ENCODE assay signal across 8 mouse cellular contexts in the genomic region with DNA sequence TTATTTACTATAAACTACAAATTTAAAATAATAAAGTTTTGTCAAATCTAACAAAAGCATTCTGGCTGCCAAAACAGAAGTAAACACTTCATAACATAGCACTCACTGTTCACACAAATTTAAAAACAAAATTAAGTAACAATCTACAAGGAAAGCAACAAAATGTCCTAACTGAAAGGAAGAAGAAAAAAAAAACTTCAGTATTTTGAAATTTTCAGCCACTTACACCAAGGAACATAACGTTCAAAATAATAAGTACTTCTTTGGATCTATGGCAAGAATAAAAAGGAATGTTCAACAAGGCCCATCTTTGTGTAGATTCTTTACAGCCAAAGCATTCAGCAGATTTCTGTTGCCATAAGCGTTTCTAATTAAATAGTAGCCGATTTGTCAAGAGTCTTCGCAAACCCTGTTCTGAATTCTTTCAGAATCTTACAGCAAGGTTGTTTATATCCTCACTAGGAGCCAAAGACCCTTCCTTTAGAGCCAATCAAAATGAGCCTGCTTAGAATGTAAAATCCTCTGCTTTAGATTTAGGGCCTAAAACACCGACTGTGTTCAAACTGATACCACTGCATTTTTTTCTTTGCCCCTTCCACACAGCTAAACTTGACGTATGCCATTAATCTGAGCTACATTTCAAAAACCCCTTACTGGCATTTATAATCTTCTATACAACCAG. TPM values are rescaled to one million over a fixed set of nuclear protein-coding genes. Genes with fewer than 3 reads are reported as not detected.
DNase-seq lines count a peak whose midpoint lies in the region; ATAC-seq and TF ChIP-seq lines count a peak whose summit lies in the region.

No protein-coding gene starts in this region.

- peak overlapping the region; percentile 100 for H3K9ac ChIP-seq in heart, embryonic 12.5 days
- H3K9ac ChIP-seq in MEL (ENCODE audit: control insufficient read depth, low read depth, low read length, poor library complexity, severe bottlenecking): peak overlapping the region; percentile 97
- H3K9ac ChIP-seq in heart, embryonic 15.5 days: peak overlapping the region; percentile 97

- H3K9me3 ChIP-seq in heart, embryonic 12.5 days (replicated peaks): no peaks in the 10 kb centered on the region
- no peaks in the 10 kb centered on the region for H3K9me3 ChIP-seq in MEL (replicated peaks; ENCODE audit: insufficient read depth, low read length)
- H3K9me3 ChIP-seq in heart, embryonic 15.5 days (replicated peaks): no peaks in the 10 kb centered on the region

- TF ChIP-seq EP300 in MEL (IDR thresholded peaks at IDR 0.05; ENCODE audit: low read depth in 1 of 2, low read length in 2 of 2): no peak

- H3K27me3 ChIP-seq in heart, embryonic 12.5 days (replicated peaks): no peaks in the 10 kb centered on the region
- H3K27me3 ChIP-seq in MEL (ENCODE audit: control insufficient read depth in 1 of 2, insufficient read depth in 2 of 2, low read length in 2 of 2): no peaks in the 10 kb centered on the region
- H3K27me3 ChIP-seq in heart, embryonic 15.5 days: no peaks in the 10 kb centered on the region

- H3K4me3 ChIP-seq in heart, embryonic 12.5 days: peak overlapping the region; percentile 100
- H3K4me3 ChIP-seq in MEL (ENCODE audit: control insufficient read depth in 1 of 2, insufficient read depth in 1 of 2, low read depth in 2 of 2, low read length in 2 of 2) (peak overlapping the region; percentile 78 to 99), macrophage (ENCODE audit: inconsistent target) (peak overlapping the region; percentile 89)
- peak overlapping the region; percentile 99 for H3K4me3 ChIP-seq in heart, embryonic 15.5 days

- H3K4me2 ChIP-seq in heart, embryonic 12.5 days: peak overlapping the region; percentile 85
- peak overlapping the region; percentile 74 for H3K4me2 ChIP-seq in heart, embryonic 15.5 days

- H3K79me2 ChIP-seq in MEL (ENCODE audit: control insufficient read depth, insufficient read depth, low read length, poor library complexity) (peaks cover 61% of the 10 kb centered on the region), macrophage (ENCODE audit: inconsistent target) (peaks cover 62% of the 10 kb centered on the region)

- WGBS in heart, embryonic 12.5 days: 15% methylated on average over 6 of the region's 6 CpGs
- WGBS in heart, embryonic 15.5 days: 5% methylated on average over 6 of the region's 6 CpGs
- WGBS in macrophage (ENCODE audit: missing documents): 3% methylated on average over 6 of the region's 6 CpGs

- no peaks in the 10 kb centered on the region for H3K36me3 ChIP-seq in heart, embryonic 12.5 days
- H3K36me3 ChIP-seq in MEL (ENCODE audit: control insufficient read depth in 1 of 2, insufficient read depth in 2 of 2, low read length in 2 of 2): peaks cover 0 to 27% of the 10 kb centered on the region in 2 experiments; a peak in 2 of 4 replicates
- no peaks in the 10 kb centered on the region for H3K36me3 ChIP-seq in heart, embryonic 15.5 days
- no peaks in the 10 kb centered on the region for H3K36me3 ChIP-seq in macrophage (ENCODE audit: inconsistent target)

- peaks cover 35% of the 10 kb centered on the region for H3K4me1 ChIP-seq in heart, embryonic 12.5 days (replicated peaks)
- H3K4me1 ChIP-seq in MEL (ENCODE audit: control insufficient read depth in 1 of 2, insufficient read depth in 2 of 2, low read length in 2 of 2): peaks cover 15 to 16% of the 10 kb centered on the region in 2 experiments
- H3K4me1 ChIP-seq in heart, embryonic 15.5 days (replicated peaks): peaks cover 25% of the 10 kb centered on the region

- TF ChIP-seq CTCF in MEL (IDR thresholded peaks at IDR 0.05 in 2 of 3, conservative IDR thresholded peaks at IDR 0.05 in 1 of 3; ENCODE audit: control insufficient read depth in 1 of 3, insufficient read depth in 1 of 3, low read depth in 2 of 3, low read length in 3 of 3, poor library complexity in 1 of 3, severe bottlenecking in 1 of 3): no peak

- no peak for TF ChIP-seq RAD21 in MEL (IDR thresholded peaks at IDR 0.05; ENCODE audit: low read depth, low read length)

- no peak for DNase-seq in heart, postnatal 4 days
- DNase-seq in MEL (ENCODE audit: low read depth, low spot score): peak; percentile 51
- DNase-seq in gastrocnemius, postnatal 4 days (ENCODE audit: low spot score in 2 of 2): no peak
- no peak for DNase-seq in thymus, postnatal 14 days
- DNase-seq in urinary bladder, adult 2 months (ENCODE audit: low spot score): no peak

- TF ChIP-seq POLR2A in MEL (IDR thresholded peaks at IDR 0.05; ENCODE audit: control insufficient read depth in 1 of 2, insufficient read depth in 1 of 2, low read depth in 1 of 2, low read length in 2 of 2, poor library complexity in 1 of 2): no peak

- no peak for ATAC-seq in heart, embryonic 12.5 days (ENCODE audit: insufficient number of reproducible peaks, low FRiP score)
- ATAC-seq in heart, embryonic 15.5 days (replicated peaks; ENCODE audit: insufficient number of reproducible peaks, insufficient read depth, low FRiP score, low read depth): no peak

- H3K27ac ChIP-seq in heart, embryonic 12.5 days (ENCODE audit: poor library complexity, severe bottlenecking): 0 out of 2 replicates have a peak overlapping the region, but pooled peaks have one; percentile 8
- H3K27ac ChIP-seq in MEL (ENCODE audit: control insufficient read depth, low read depth, low read length): peak overlapping the region; percentile 37; the same call in 1 of the 2 replicates
- peak overlapping the region; percentile 99 for H3K27ac ChIP-seq in heart, embryonic 15.5 days
- H3K27ac ChIP-seq in macrophage: peak overlapping the region; percentile 58

TF ChIP-seq in MEL, 35 proteins besides CTCF, POLR2A, EP300 and RAD21:
- TF ChIP-seq CHD1 (IDR thresholded peaks at IDR 0.05; ENCODE audit: low read depth, low read length) (0 out of 2 replicates have a peak, but pooled peaks have one; percentile 39), ETS1 (IDR thresholded peaks at IDR 0.05; ENCODE audit: low read depth, low read length) (no peak), NRF1 (IDR thresholded peaks at IDR 0.05; ENCODE audit: insufficient read depth, low read depth, low read length, poor library complexity, severe bottlenecking) (no peak), MXI1 (IDR thresholded peaks at IDR 0.05; ENCODE audit: low read depth, low read length) (no peak; the same call in 1 of the 2 replicates), SIN3A (IDR thresholded peaks at IDR 0.05; ENCODE audit: low read length) (no peak; the same call in 1 of the 2 replicates)

RNA-seq across cellular contexts. Expression of gene Ranbp9, which starts 1.9 kb away (rescaled TPM):
- 6.8 and 8.6 TPM in 2 replicates for polyA plus RNA-seq in heart, embryonic 12.5 days (2016; fragmentation: Nextera tagmentation; extraction: Ambion mirVana)
- total RNA-seq in heart, postnatal 4 days (2021): 10 to 100 TPM; 47.0 to 50.2 TPM
- 17.1 and 17.3 TPM in 2 replicates for total RNA-seq in MEL (2012; rRNA removed)
- 10 to 100 TPM in 1 of 2 experiments, not detected in 1; 25.9 TPM for polyA plus RNA-seq in MEL (2012; ENCODE audit: insufficient read depth in 1 of 2, insufficient read length in 2 of 2, low read depth in 1 of 2, low replicate concordance in 2 of 2, missing spikeins in 1 of 2)
- 6.5 and 7.7 TPM in 2 replicates for polyA plus RNA-seq in heart, embryonic 15.5 days (2015; fragmentation: Nextera tagmentation; extraction: Ambion mirVana)
- total RNA-seq in macrophage (2018; cell fraction: chromatin; rRNA removed): 100 to 1,000 TPM in 15 of 26 experiments, 10 to 100 TPM in 11; 32.7 to 157 (median 118) TPM
- total RNA-seq in macrophage (2018; cell fraction: cytosol; rRNA removed): 10 to 100 TPM; 33.7 to 62.4 (median 53.4) TPM
- total RNA-seq in macrophage (2018; cell fraction: nucleus; rRNA removed): 100 to 1,000 TPM in 5 of 26 experiments, 10 to 100 TPM in 21; 29.6 to 123 (median 68.1) TPM
- 44.6 to 53.4 TPM (median 47.4 TPM) in 3 replicates for polyA plus RNA-seq in macrophage (2018)
- total RNA-seq in gastrocnemius, postnatal 4 days (2021): 10 to 100 TPM; 46.3 to 54.3 TPM
- polyA plus RNA-seq in urinary bladder, adult 2 months (2012; rRNA removed): 32.7 and 36.6 TPM in 2 replicates

Comparison
In these comparisons a context has a peak if more than half of its experiments do, and no peak if none do; other contexts are left out.
1. H3K27ac ChIP-seq: peak in every context shown above with its lines; median percentile 99 in heart, embryonic 15.5 days; 58 in macrophage; 37 in MEL; 8 in heart, embryonic 12.5 days.